Mouse (Mus musculus) stomach, embryonic 14.5 days (tissue): ENCODE results near the gene Dhps. TPM values are rescaled to one million over a fixed set of nuclear protein-coding genes. Genes with fewer than 3 reads are reported as not detected.
A peak's percentile ranks its signal among the peaks of the same experiment; 100 is the strongest.

ENCODE experiments used
- ATAC-seq: fragments of 200-750 bp; cut with Nextera tagmentation; 2 replicates; pipeline ENCODE4 v1.8.0; 2017; ENCODE audit warnings: low read depth, moderate TSS enrichment; ENCODE audit not compliant: insufficient number of reproducible peaks, insufficient read depth, low FRiP score
- H3K27ac ChIP-seq: fragments of 300-500 bp; sonication (generic); 2 replicates; pipeline ENCODE4 v1.5.1; 2014; ENCODE audit warnings: mild to moderate bottlenecking, low read length, moderate library complexity, mixed read lengths
- H3K27me3 ChIP-seq: fragments of 300-500 bp; sonication (generic); 2 replicates; pipeline ENCODE4 v1.6.1; 2014; ENCODE audit warnings: low read length, control low read depth, mixed read lengths; ENCODE audit not compliant: control insufficient read depth, insufficient read depth
- H3K36me3 ChIP-seq: fragments of 300-500 bp; sonication (generic); 2 replicates; pipeline ENCODE4 v1.6.1; 2014; ENCODE audit warnings: mild to moderate bottlenecking, control low read depth, low read length, moderate library complexity, mixed read lengths; ENCODE audit not compliant: control insufficient read depth, insufficient read depth
- H3K4me1 ChIP-seq: fragments of 300-500 bp; sonication (generic); 2 replicates; pipeline ENCODE4 v1.6.1; 2014; ENCODE audit warnings: low read length, control low read depth, mixed read lengths; ENCODE audit not compliant: control insufficient read depth, insufficient read depth
- H3K4me2 ChIP-seq: fragments of 300-500 bp; sonication (generic); replicated peaks from 2 replicates; pipeline ENCODE4 v1.6.1; 2014; ENCODE audit warnings: low read depth, low read length, control low read depth
- H3K4me3 ChIP-seq: fragments of 300-500 bp; sonication (generic); 2 replicates; pipeline ENCODE4 v1.5.1; 2014; ENCODE audit warnings: low read depth, low read length, control low read depth
- H3K9ac ChIP-seq: fragments of 300-500 bp; sonication (generic); replicated peaks from 2 replicates; pipeline ENCODE4 v1.6.1; 2014; ENCODE audit warnings: low read depth, mild to moderate bottlenecking, control low read depth, low read length, moderate library complexity, mixed read lengths
- H3K9me3 ChIP-seq: fragments of 300-500 bp; sonication (generic); 2 replicates; pipeline ENCODE4 v1.6.1; 2016; ENCODE audit warnings: low read depth, low read length, control low read depth; ENCODE audit not compliant: control insufficient read depth
- WGBS: fragments of 180-500 bp; shearing (Covaris S2); extraction: QIAGEN DNeasy Blood & Tissue Kit; methylation state at CpG from one replicate; pipeline ENCODE4 v1.1.7; 2014; 5-methylcytosine and 5-hydroxymethylcytosine counted together
- polyA plus RNA-seq: library from polyadenylated mRNA; unstranded; fragments of >200 nt; fragmentation: Nextera tagmentation; extraction: Ambion mirVana; gene quantifications from 2 replicates; pipeline ENCODE4 v1.2.1, GENCODE M21; 2014

The Dhps gene
- polyA plus RNA-seq, 1 experiment from 2014 or later = 53.9 TPM

- no peaks in the 10 kb centered on the region for H3K9me3 ChIP-seq
- no peak for ATAC-seq
Observed at GRCm38 (mm10) chr8:85071041-85071440, 516 bp upstream of the Dhps start.

DNA sequence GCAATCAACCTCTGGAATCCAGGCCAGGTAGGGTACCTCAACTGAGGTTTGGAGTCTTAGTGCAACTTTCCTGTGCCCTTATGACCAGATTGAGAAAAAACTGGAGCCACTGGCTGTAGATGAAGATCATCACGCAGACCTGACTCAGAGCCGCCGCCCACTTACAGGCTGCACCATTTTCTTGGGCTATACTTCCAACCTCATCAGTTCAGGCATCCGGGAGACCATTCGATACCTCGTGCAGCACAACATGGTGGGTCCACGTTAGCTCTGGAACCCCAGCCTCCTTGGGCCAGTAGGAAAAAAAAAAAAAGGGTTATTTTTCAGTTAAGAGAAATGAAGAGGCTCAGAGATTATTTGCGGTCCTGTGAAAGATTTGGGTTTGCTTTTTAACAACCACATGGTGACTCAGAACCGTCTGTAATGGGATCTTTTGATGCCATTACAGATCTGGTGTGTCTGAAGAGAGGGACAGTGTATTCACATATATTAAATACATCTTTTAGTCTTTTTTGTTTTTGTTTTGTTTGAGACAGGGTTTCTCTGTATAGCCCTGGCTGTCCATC, 890 bp downstream of the Dhps start:
- H3K9ac ChIP-seq = peak overlapping the region; percentile 85; the same call in 1 of the 2 replicates
- H3K4me3 ChIP-seq = peak overlapping the region; percentile 97
- H3K36me3 ChIP-seq = peaks cover 34% of the 10 kb centered on the region
- H3K9me3 ChIP-seq = no peaks in the 10 kb centered on the region
- peak overlapping the region; percentile 67 for H3K4me2 ChIP-seq
- no peaks in the 10 kb centered on the region for H3K27me3 ChIP-seq
- 40% methylated on average over 9 of the region's 9 CpGs for WGBS
- peak overlapping the region; percentile 98; the same call in 1 of the 2 replicates for H3K27ac ChIP-seq
- peaks cover 4% of the 10 kb centered on the region; the same call in 1 of the 2 replicates for H3K4me1 ChIP-seq
- 0 out of 2 replicates have a peak, but pooled peaks have one; percentile 2 for ATAC-seq

More at GRCm38 (mm10) chr8:85071041-85071440, 516 bp upstream of the Dhps start:
- peaks cover 4% of the 10 kb centered on the region; the same call in 1 of the 2 replicates for H3K4me1 ChIP-seq
- H3K36me3 ChIP-seq = peaks cover 30% of the 10 kb centered on the region
- no peaks in the 10 kb centered on the region for H3K27me3 ChIP-seq
- peak overlapping the region; percentile 98; the same call in 1 of the 2 replicates for H3K27ac ChIP-seq
- peak overlapping the region; percentile 97 for H3K4me3 ChIP-seq
- no peak overlapping the region for H3K9ac ChIP-seq
- 74% methylated on average over 5 of the region's 5 CpGs for WGBS
- H3K4me2 ChIP-seq = peak overlapping the region; percentile 67

- WGBS = 93% methylated on average over 15 of the region's 15 CpGs
- H3K27ac ChIP-seq = no peak overlapping the region
- H3K4me3 ChIP-seq = no peak overlapping the region
- no peak for ATAC-seq
- peaks cover 34% of the 10 kb centered on the region for H3K36me3 ChIP-seq
- no peaks in the 10 kb centered on the region for H3K27me3 ChIP-seq
- no peaks in the 10 kb centered on the region for H3K9me3 ChIP-seq
- H3K4me1 ChIP-seq = peaks cover 4% of the 10 kb centered on the region; the same call in 1 of the 2 replicates
- H3K4me2 ChIP-seq = no peak overlapping the region
- H3K9ac ChIP-seq = no peak overlapping the region
Observed at GRCm38 (mm10) chr8:85073041-85073612, 1.6 kb downstream of the Dhps start.

DNA sequence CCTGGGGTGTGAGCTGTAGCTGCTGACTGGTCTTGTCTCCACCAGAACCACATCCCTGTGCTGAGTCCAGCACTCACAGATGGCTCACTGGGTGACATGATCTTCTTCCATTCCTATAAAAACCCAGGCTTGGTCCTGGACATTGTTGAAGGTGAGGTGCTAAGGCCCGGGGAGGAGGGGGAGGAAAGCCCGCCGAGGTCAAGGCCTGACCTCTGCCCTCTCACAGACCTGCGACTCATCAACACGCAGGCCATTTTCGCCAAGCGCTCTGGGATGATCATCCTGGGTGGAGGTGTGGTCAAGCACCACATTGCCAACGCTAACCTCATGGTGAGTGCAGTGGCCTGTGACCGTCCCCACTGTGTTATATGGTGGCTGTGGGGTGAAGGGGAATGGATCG, 2.6 kb downstream of the Dhps start:
- H3K36me3 ChIP-seq = peaks cover 42% of the 10 kb centered on the region
- no peak for ATAC-seq
- H3K27me3 ChIP-seq = no peaks in the 10 kb centered on the region
- H3K4me2 ChIP-seq = no peak overlapping the region
- no peak overlapping the region for H3K9ac ChIP-seq
- no peak overlapping the region for H3K27ac ChIP-seq
- peaks cover 4% of the 10 kb centered on the region; the same call in 1 of the 2 replicates for H3K4me1 ChIP-seq
- H3K4me3 ChIP-seq = no peak overlapping the region
- no peaks in the 10 kb centered on the region for H3K9me3 ChIP-seq
- 82% methylated on average over 10 of the region's 10 CpGs for WGBS

DNA sequence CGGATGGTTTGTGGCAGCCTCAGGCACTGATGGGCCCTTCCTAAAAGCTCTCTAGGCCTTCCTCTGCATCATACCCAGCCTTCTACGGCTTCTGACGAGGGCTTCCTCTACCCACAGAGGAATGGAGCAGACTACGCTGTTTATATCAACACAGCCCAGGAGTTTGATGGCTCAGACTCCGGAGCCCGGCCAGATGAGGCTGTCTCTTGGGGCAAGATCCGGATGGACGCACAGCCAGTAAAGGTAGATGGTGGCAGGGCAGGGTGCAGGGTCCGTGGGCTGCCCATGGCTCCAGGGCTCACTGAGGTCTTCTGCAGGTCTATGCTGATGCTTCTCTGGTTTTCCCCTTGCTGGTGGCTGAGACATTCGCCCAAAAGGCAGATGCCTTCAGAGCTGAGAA, 3.1 kb downstream of the Dhps start:
- WGBS = 88% methylated on average over 10 of the region's 10 CpGs
- H3K27me3 ChIP-seq = no peaks in the 10 kb centered on the region
- no peak for ATAC-seq
- no peak overlapping the region for H3K4me2 ChIP-seq
- peaks cover 6% of the 10 kb centered on the region; the same call in 1 of the 2 replicates for H3K4me1 ChIP-seq
- no peak overlapping the region for H3K9ac ChIP-seq
- no peak overlapping the region for H3K27ac ChIP-seq
- H3K9me3 ChIP-seq = no peaks in the 10 kb centered on the region
- H3K36me3 ChIP-seq = peaks cover 42% of the 10 kb centered on the region
- no peak overlapping the region for H3K4me3 ChIP-seq

GRCm38 (mm10) chr8:85076001-85076400, 4.4 kb downstream of the Dhps start:
- Histone ChIP-seq H3K4me1 (peaks cover 9% of the 10 kb centered on the region; the same call in 1 of the 2 replicates), H3K4me2 (no peak overlapping the region), H3K9me3 (no peaks in the 10 kb centered on the region), H3K9ac (no peak overlapping the region), H3K27me3 (no peaks in the 10 kb centered on the region), H3K27ac (no peak overlapping the region), H3K4me3 (no peak overlapping the region), H3K36me3 (peaks cover 42% of the 10 kb centered on the region)
- ATAC-seq = no peak
- 79% methylated on average over 9 of the region's 9 CpGs for WGBS

- H3K9me3 ChIP-seq = no peaks in the 10 kb centered on the region
- H3K36me3 ChIP-seq = peaks cover 42% of the 10 kb centered on the region
- H3K9ac ChIP-seq = no peak overlapping the region
- H3K4me3 ChIP-seq = no peak overlapping the region
- H3K27me3 ChIP-seq = no peaks in the 10 kb centered on the region
- 0 out of 2 replicates have a peak, but pooled peaks have one; percentile 35 for ATAC-seq
- H3K4me2 ChIP-seq = no peak overlapping the region
- WGBS = 0% methylated on average over 2 of the region's 2 CpGs
- no peak overlapping the region for H3K27ac ChIP-seq
- peaks cover 13% of the 10 kb centered on the region for H3K4me1 ChIP-seq
Observed at GRCm38 (mm10) chr8:85076993-85077392, 5.4 kb downstream of the Dhps start.

- ATAC-seq = no peak
- no peaks in the 10 kb centered on the region for H3K9me3 ChIP-seq
- peaks cover 15% of the 10 kb centered on the region for H3K4me1 ChIP-seq
- peak overlapping the region; percentile 82 for H3K4me3 ChIP-seq
- H3K27ac ChIP-seq = no peak overlapping the region
- peaks cover 24% of the 10 kb centered on the region for H3K36me3 ChIP-seq
- peak overlapping the region; percentile 96 for H3K4me2 ChIP-seq
- H3K9ac ChIP-seq = peak overlapping the region; percentile 81
- WGBS = under 1% methylated on average over 25 of the region's 25 CpGs
- no peaks in the 10 kb centered on the region for H3K27me3 ChIP-seq
Observed at GRCm38 (mm10) chr8:85080214-85080531, 8.6 kb downstream of the Dhps start.
